Mouse (Mus musculus): ENCODE measurements around the gene Anxa4.

DNA sequence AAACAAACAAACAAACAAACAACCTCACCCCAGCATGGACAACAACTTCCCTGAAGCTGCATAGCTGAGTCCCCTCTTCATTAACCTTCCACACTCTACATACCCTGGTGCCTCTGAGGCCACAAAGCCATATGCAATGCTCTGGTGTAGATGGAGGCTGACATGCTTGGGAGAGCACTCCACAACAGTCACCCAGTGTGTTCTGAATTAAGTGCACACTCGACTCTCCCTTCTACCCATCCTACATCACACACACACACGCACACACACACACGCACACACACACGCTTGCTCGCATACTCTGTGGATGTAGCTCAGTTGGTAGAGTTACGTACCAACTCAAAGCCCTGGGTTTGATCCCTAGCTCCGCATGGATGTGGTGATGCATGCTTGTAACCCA, 31.0 kb upstream of the Anxa4 start:
- TF ChIP-seq CTCF (IDR thresholded peaks at IDR 0.05) (no peak), EP300 (IDR thresholded peaks at IDR 0.05) (no peak)
